Mouse (Mus musculus) midbrain, postnatal 0 days (tissue): ENCODE results near the gene Dnah17. TPM values are rescaled to one million over a fixed set of nuclear protein-coding genes. Genes with fewer than 3 reads are reported as not detected.

Source experiments
- ATAC-seq: fragments of 200-750 bp; cut with Nextera tagmentation; 2 replicates; pipeline ENCODE4 v1.8.0; 2017; ENCODE audit warnings: moderate number of reproducible peaks, mild to moderate bottlenecking, moderate TSS enrichment, moderate library complexity; ENCODE audit not compliant: low FRiP score
- DNase-seq: peaks from one replicate; pipeline ENCODE4 v3.0.0-alpha.2; 2015; ENCODE audit warnings: low spot score
- H3K27ac ChIP-seq: fragments of 300-500 bp; sonication (generic); 2 replicates; pipeline ENCODE4 v1.5.1; 2014; ENCODE audit warnings: low read depth, mild to moderate bottlenecking, low read length, mixed read lengths
- H3K27me3 ChIP-seq: fragments of 300-500 bp; sonication (generic); 2 replicates; pipeline ENCODE4 v1.6.1; 2014; ENCODE audit warnings: low read length, control low read depth, mixed read lengths; ENCODE audit not compliant: insufficient read depth
- H3K36me3 ChIP-seq: fragments of 300-500 bp; sonication (generic); 2 replicates; pipeline ENCODE4 v1.6.1; 2014; ENCODE audit warnings: low read length, control low read depth, mixed read lengths; ENCODE audit not compliant: insufficient read depth
- H3K4me1 ChIP-seq: fragments of 300-500 bp; sonication (generic); 2 replicates; pipeline ENCODE4 v1.6.1; 2014; ENCODE audit warnings: mild to moderate bottlenecking, control low read depth, antibody characterized with exemption, low read length, mixed read lengths; ENCODE audit not compliant: insufficient read depth
- H3K4me2 ChIP-seq: fragments of 300-500 bp; sonication (generic); 2 replicates; pipeline ENCODE4 v1.6.1; 2014; ENCODE audit warnings: low read depth, mild to moderate bottlenecking, low read length, mixed read lengths; ENCODE audit not compliant: poor library complexity, severe bottlenecking
- H3K4me3 ChIP-seq: fragments of 300-500 bp; sonication (generic); 2 replicates; pipeline ENCODE4 v1.5.1; 2014; ENCODE audit warnings: low read depth, mild to moderate bottlenecking, low read length, moderate library complexity
- H3K9ac ChIP-seq: fragments of 300-500 bp; sonication (generic); replicated peaks from 2 replicates; pipeline ENCODE4 v1.6.1; 2014; ENCODE audit warnings: mild to moderate bottlenecking, low read length, moderate library complexity, mixed read lengths; ENCODE audit not compliant: poor library complexity, severe bottlenecking
- H3K9me3 ChIP-seq: fragments of 300-500 bp; sonication (generic); 2 replicates; pipeline ENCODE4 v1.6.1; 2016; ENCODE audit warnings: low read length, control low read depth
- CTCF ChIP-seq: IDR thresholded peaks from 2 replicates; pipeline ENCODE4 v1.5.1; 2016; ENCODE audit warnings: antibody characterized with exemption, mild to moderate bottlenecking
- WGBS: fragments of 180-500 bp; shearing (Covaris S2); extraction: QIAGEN DNeasy Blood & Tissue Kit; methylation state at CpG from one replicate; pipeline ENCODE4 v1.1.7; 2014; 5-methylcytosine and 5-hydroxymethylcytosine counted together
- polyA plus RNA-seq: library from polyadenylated mRNA; unstranded; fragments of >200 nt; fragmentation: Nextera tagmentation; extraction: Ambion mirVana; gene quantifications from 2 replicates; pipeline ENCODE4 v1.2.1, GENCODE M21; 2015
- total RNA-seq: library from RNA; depleted of rRNA; stranded (reverse); fragments of >200 nt; gene quantifications from 2 replicates; pipeline ENCODE4 v1.2.3, GENCODE M21; 2014

Gene Dnah17
- total and polyA plus RNA-seq, 2 experiments from 2014 or later, result 0.05 to 0.20 TPM

DNA sequence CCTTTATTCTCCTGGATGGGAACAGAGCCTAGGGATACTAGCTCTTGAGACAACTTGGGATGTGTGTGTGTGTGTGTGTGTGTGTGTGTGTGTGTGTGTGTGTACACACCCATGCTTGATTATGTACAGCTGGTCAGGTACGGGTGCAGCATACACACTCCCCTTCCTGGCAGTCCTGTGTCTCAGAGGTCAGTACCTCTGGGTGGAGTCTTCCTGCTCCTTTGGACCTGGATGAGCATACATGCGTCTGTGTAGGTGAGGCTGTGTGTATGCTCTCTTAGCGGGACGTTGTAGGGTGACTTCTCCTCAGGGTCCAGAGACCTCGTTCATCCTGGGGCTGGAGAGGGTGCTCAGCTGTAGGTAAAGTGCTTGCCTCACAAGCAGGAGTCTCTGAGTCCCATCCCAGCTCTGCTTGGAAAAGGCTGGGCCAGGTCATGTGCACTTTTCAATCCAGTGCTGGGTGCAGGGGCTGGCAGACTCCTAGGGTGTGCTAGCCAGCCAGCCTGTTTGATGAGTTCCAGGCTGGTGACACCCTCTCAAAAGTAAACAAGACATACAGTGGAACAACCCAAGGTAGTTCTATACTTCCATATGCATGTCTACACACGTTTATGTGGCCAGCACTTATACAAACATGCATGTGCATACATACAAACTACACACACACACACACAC, 131.0 kb downstream of the Dnah17 start:
- DNase-seq (no peak), ATAC-seq (no peak)
- Histone ChIP-seq H3K9ac (no peak overlapping the region), H3K4me1 (peaks cover under 1% of the 10 kb centered on the region; the same call in 1 of the 2 replicates), H3K9me3 (no peaks in the 10 kb centered on the region), H3K4me3 (no peak overlapping the region), H3K27me3 (no peaks in the 10 kb centered on the region), H3K4me2 (no peak overlapping the region), H3K27ac (no peak overlapping the region), H3K36me3 (peaks cover 39% of the 10 kb centered on the region)
- 89% methylated on average over 6 of the region's 6 CpGs for WGBS
- TF ChIP-seq CTCF, result no peak

- Histone ChIP-seq H3K27me3 (no peaks in the 10 kb centered on the region), H3K4me2 (no peak overlapping the region), H3K4me3 (no peak overlapping the region), H3K4me1 (peaks cover 6% of the 10 kb centered on the region; the same call in 1 of the 2 replicates), H3K9ac (no peak overlapping the region), H3K9me3 (no peaks in the 10 kb centered on the region), H3K27ac (no peak overlapping the region), H3K36me3 (peaks cover 29% of the 10 kb centered on the region)
- no peak for TF ChIP-seq CTCF
- 89% methylated on average over 4 of the region's 4 CpGs for WGBS
- ATAC-seq (no peak), DNase-seq (no peak)
Measured at GRCm38 (mm10) chr11:117998356-117998755, 132.1 kb downstream of the Dnah17 start.

DNA sequence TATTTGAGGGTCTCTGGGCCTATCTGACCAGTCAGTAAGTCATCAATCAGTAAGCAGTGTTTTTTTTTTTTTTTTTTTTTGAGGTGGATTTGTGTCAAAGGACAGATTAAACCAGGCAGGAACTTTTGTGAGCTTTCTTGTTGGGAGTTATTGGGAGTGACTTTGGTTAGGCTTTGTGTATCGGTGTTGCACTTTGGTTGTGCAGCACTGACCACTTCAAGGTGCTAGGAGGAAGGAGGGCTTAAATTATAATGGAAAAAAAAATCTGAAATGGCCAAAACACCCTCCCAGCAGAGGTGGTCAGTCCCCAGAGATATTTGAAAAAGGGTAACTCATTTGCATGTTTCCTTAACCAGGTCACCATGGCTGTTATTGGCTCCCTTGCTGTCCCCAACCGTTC, 133.3 kb downstream of the Dnah17 start:
- no peak for TF ChIP-seq CTCF

DNA sequence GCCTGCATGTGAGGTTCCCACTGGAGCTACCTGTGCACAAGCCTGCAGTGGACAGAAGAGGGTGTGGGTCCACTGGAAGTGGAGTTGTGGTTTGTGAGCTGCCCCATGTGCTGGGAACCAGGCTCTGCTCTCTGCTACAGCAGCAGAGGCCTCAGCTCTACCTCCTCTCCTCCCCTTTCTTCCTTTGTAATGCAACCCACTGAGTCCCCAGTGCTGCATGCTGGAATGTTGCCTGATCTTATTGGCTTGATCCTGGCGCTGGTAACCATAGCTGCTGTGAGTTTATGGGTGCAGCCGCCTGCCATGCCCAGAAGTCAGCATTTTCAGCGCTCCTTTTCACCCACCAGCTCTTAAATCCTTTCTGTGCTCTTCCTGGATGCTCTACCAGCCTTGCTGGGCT, 134.4 kb downstream of the Dnah17 start:
- ATAC-seq, result no peak

More for the DNA sequence above, 133.3 kb downstream of the Dnah17 start:
- Histone ChIP-seq H3K36me3 (peaks cover 21% of the 10 kb centered on the region), H3K4me1 (peaks cover 6% of the 10 kb centered on the region; the same call in 1 of the 2 replicates), H3K9me3 (no peaks in the 10 kb centered on the region), H3K4me3 (no peak overlapping the region), H3K9ac (no peak overlapping the region), H3K27me3 (no peaks in the 10 kb centered on the region), H3K4me2 (no peak overlapping the region), H3K27ac (no peak overlapping the region)
- WGBS, result 96% methylated on average over 2 of the region's 2 CpGs
- DNase-seq (no peak), ATAC-seq (no peak)

GRCm38 (mm10) chr11:117995661-117996060, 134.8 kb downstream of the Dnah17 start:
- 51% methylated on average over 3 of the region's 3 CpGs for WGBS
- TF ChIP-seq CTCF, result no peak
- Histone ChIP-seq H3K4me1 (peaks cover 9% of the 10 kb centered on the region; the same call in 1 of the 2 replicates), H3K27me3 (no peaks in the 10 kb centered on the region), H3K9ac (no peak overlapping the region), H3K27ac (no peak overlapping the region), H3K36me3 (peaks cover 11% of the 10 kb centered on the region; the same call in 1 of the 2 replicates), H3K4me3 (no peak overlapping the region), H3K9me3 (no peaks in the 10 kb centered on the region), H3K4me2 (no peak overlapping the region)
- DNase-seq, result no peak
- ATAC-seq, result no peak

More for the DNA sequence above, 134.4 kb downstream of the Dnah17 start:
- TF ChIP-seq CTCF, result no peak
- Histone ChIP-seq H3K4me2 (no peak overlapping the region), H3K9me3 (no peaks in the 10 kb centered on the region), H3K4me3 (no peak overlapping the region), H3K27ac (no peak overlapping the region), H3K27me3 (no peaks in the 10 kb centered on the region), H3K36me3 (peaks cover 15% of the 10 kb centered on the region), H3K9ac (no peak overlapping the region), H3K4me1 (peaks cover 9% of the 10 kb centered on the region; the same call in 1 of the 2 replicates)
- no peak for DNase-seq
- WGBS, result 19% methylated on average over 3 of the region's 3 CpGs

- no peaks in the 10 kb centered on the region for H3K27me3 ChIP-seq
- H3K9ac ChIP-seq, result no peak overlapping the region
- no peak overlapping the region for H3K4me2 ChIP-seq
- peaks cover 9% of the 10 kb centered on the region; the same call in 1 of the 2 replicates for H3K4me1 ChIP-seq
- TF ChIP-seq CTCF, result no peak
- 58% methylated on average over 2 of the region's 2 CpGs for WGBS
- no peak for DNase-seq
- H3K4me3 ChIP-seq, result no peak overlapping the region
- no peak for ATAC-seq
- no peaks in the 10 kb centered on the region for H3K9me3 ChIP-seq
- no peak overlapping the region for H3K27ac ChIP-seq
- H3K36me3 ChIP-seq, result 0 out of 2 replicates have a peak, but pooled peaks cover 7% of the 10 kb centered on the region
Measured at GRCm38 (mm10) chr11:117995255-117995654, 135.2 kb downstream of the Dnah17 start.
